In genomic region chr10:80797186-80798149, GRCm38 (mm10) we compare ENCODE assay signal across 8 mouse cellular contexts. TPM values are rescaled to one million over a fixed set of nuclear protein-coding genes. Genes with fewer than 3 reads are reported as not detected.
DNase-seq lines count a peak whose midpoint lies in the region; ATAC-seq and TF ChIP-seq lines count a peak whose summit lies in the region.

No protein-coding gene starts in this region.

- no peak for DNase-seq in heart, adult 2 months
- DNase-seq in heart, postnatal 36 days: no peak
- DNase-seq in embryonic facial prominence, embryonic 14.5 days (ENCODE audit: low spot score): peak; percentile 75
- DNase-seq in kidney, postnatal 14 days: peak; percentile 88
- peak; percentile 82 for DNase-seq in midbrain, postnatal 0 days (ENCODE audit: low spot score)
- DNase-seq in layer of hippocampus, postnatal 10 days (ENCODE audit: low spot score in 2 of 2): no peak
- no peak for DNase-seq in adrenal gland, postnatal 36 days

- TF ChIP-seq EP300 in heart, adult 2 months (IDR thresholded peaks at IDR 0.05; ENCODE audit: insufficient read depth, low read depth, low read length): no peak

- no peak for TF ChIP-seq POLR2A in heart, adult 2 months (IDR thresholded peaks at IDR 0.05; ENCODE audit: insufficient read depth, low read depth, low read length)

- H3K27ac ChIP-seq in heart, adult 2 months: peak overlapping the region; percentile 99
- H3K27ac ChIP-seq in embryonic facial prominence, embryonic 14.5 days (replicated peaks; ENCODE audit: low read depth, low read length): peak overlapping the region; percentile 96
- H3K27ac ChIP-seq in midbrain, postnatal 0 days (ENCODE audit: low read depth, low read length): peak overlapping the region; percentile 99

- H3K4me3 ChIP-seq in heart, adult 2 months: peak overlapping the region; percentile 100
- H3K4me3 ChIP-seq in C2C12 (ENCODE audit: insufficient read depth, poor library complexity, severe bottlenecking): peak overlapping the region; percentile 99
- H3K4me3 ChIP-seq in embryonic facial prominence, embryonic 14.5 days (ENCODE audit: low read depth, low read length): peak overlapping the region; percentile 83
- peak overlapping the region; percentile 79 for H3K4me3 ChIP-seq in midbrain, postnatal 0 days (ENCODE audit: low read depth, low read length)

- H3K36me3 ChIP-seq in heart, adult 2 months (ENCODE audit: control insufficient read depth, insufficient read depth, low read length): no peaks in the 10 kb centered on the region
- H3K36me3 ChIP-seq in C2C12 (ENCODE audit: control insufficient read depth, insufficient read depth): peaks cover 76% of the 10 kb centered on the region
- peaks cover 70% of the 10 kb centered on the region for H3K36me3 ChIP-seq in embryonic facial prominence, embryonic 14.5 days (ENCODE audit: control insufficient read depth, insufficient read depth, low read length)
- H3K36me3 ChIP-seq in midbrain, postnatal 0 days (ENCODE audit: insufficient read depth, low read length): peaks cover 46% of the 10 kb centered on the region

- peak overlapping the region; percentile 92 for H3K4me2 ChIP-seq in embryonic facial prominence, embryonic 14.5 days (ENCODE audit: low read depth, low read length)
- H3K4me2 ChIP-seq in midbrain, postnatal 0 days (ENCODE audit: low read depth, low read length, poor library complexity, severe bottlenecking): peak overlapping the region; percentile 94

- H3K79me3 ChIP-seq in C2C12 (ENCODE audit: low read depth): peaks cover 53% of the 10 kb centered on the region

- peaks cover 9% of the 10 kb centered on the region for H3K4me1 ChIP-seq in heart, adult 2 months (ENCODE audit: control insufficient read depth, insufficient read depth, low read length)
- peaks cover 16% of the 10 kb centered on the region for H3K4me1 ChIP-seq in embryonic facial prominence, embryonic 14.5 days (ENCODE audit: control insufficient read depth, insufficient read depth, low read length)
- peaks cover 14% of the 10 kb centered on the region for H3K4me1 ChIP-seq in midbrain, postnatal 0 days (ENCODE audit: insufficient read depth, low read length)

- 2% methylated on average over 59 of the region's 59 CpGs for WGBS in heart, adult 2 months
- 2% methylated on average over 42 of the region's 59 CpGs for WGBS in embryonic facial prominence, embryonic 14.5 days
- 3% methylated on average over 54 of the region's 59 CpGs for WGBS in midbrain, postnatal 0 days

- intact Hi-C loops in heart, adult 2 months (cut with DNase I): loop anchor here (2.0 kb wide), 3 partner anchors 29 to 613 kb away; partner anchors contain the start of gene Oaz1
- intact Hi-C loops in heart, postnatal 36 days (cut with DNase I): no loop called here

- TF ChIP-seq CTCF in heart, adult 2 months (IDR thresholded peaks at IDR 0.05): no peak
- TF ChIP-seq CTCF in C2C12 (IDR thresholded peaks at IDR 0.05; ENCODE audit: control insufficient read depth, insufficient read depth, insufficient read length): no peak
- TF ChIP-seq CTCF in midbrain, postnatal 0 days (IDR thresholded peaks at IDR 0.05): no peak

- peak; percentile 65 for ATAC-seq in embryonic facial prominence, embryonic 14.5 days (ENCODE audit: low read depth)
- peak; percentile 73 for ATAC-seq in midbrain, postnatal 0 days (ENCODE audit: low FRiP score)

- peaks cover 6% of the 10 kb centered on the region for H3K79me2 ChIP-seq in heart, adult 2 months (replicated peaks; ENCODE audit: control insufficient read depth, insufficient read depth, low read length)
- H3K79me2 ChIP-seq in C2C12 (ENCODE audit: control insufficient read depth, insufficient read depth): peaks cover 74% of the 10 kb centered on the region

- peak overlapping the region; percentile 86 for H3ac ChIP-seq in C2C12 (ENCODE audit: control insufficient read depth, insufficient read length, low read depth)

- peak overlapping the region; percentile 90 for H3K9ac ChIP-seq in heart, adult 2 months (ENCODE audit: low read depth, low read length)
- H3K9ac ChIP-seq in embryonic facial prominence, embryonic 14.5 days (ENCODE audit: low read depth, low read length): peak overlapping the region; percentile 98
- peak overlapping the region; percentile 99 for H3K9ac ChIP-seq in midbrain, postnatal 0 days (replicated peaks; ENCODE audit: low read length, poor library complexity, severe bottlenecking)

- H3K27me3 ChIP-seq in heart, adult 2 months (ENCODE audit: control insufficient read depth, insufficient read depth, low read length): no peaks in the 10 kb centered on the region
- H3K27me3 ChIP-seq in C2C12 (ENCODE audit: control insufficient read depth, insufficient read depth, insufficient read length): no peaks in the 10 kb centered on the region
- no peaks in the 10 kb centered on the region for H3K27me3 ChIP-seq in embryonic facial prominence, embryonic 14.5 days (replicated peaks; ENCODE audit: control insufficient read depth, insufficient read depth, low read length)
- no peaks in the 10 kb centered on the region for H3K27me3 ChIP-seq in midbrain, postnatal 0 days (ENCODE audit: insufficient read depth, low read length)

- H3K9me3 ChIP-seq in embryonic facial prominence, embryonic 14.5 days (ENCODE audit: control insufficient read depth, low read length): no peaks in the 10 kb centered on the region
- H3K9me3 ChIP-seq in midbrain, postnatal 0 days (ENCODE audit: low read length): no peaks in the 10 kb centered on the region

TF ChIP-seq in C2C12, 6 proteins besides CTCF, POLR2A, EP300 and RAD21:
- no peak for TF ChIP-seq MAX (IDR thresholded peaks at IDR 0.05)

RNA-seq across cellular contexts. Expression of gene Sf3a2, which starts 0.5 kb away (rescaled TPM):
- total RNA-seq in heart, adult 2 months (2021): 10 to 100 TPM; 27.3 to 30.4 TPM
- polyA plus RNA-seq in heart, adult 2 months (2012; rRNA removed): 18.4 and 19.7 TPM in 2 replicates
- 10 to 100 TPM; 29.5 to 29.7 TPM for total RNA-seq in heart, postnatal 36 days (2021)
- polyA plus RNA-seq in C2C12 (2012; fragmentation: generic; extraction: Trizol): 106 TPM
- polyA plus RNA-seq in embryonic facial prominence, embryonic 14.5 days (2014; fragmentation: Nextera tagmentation; extraction: Ambion mirVana): 69.6 TPM in 2 replicates
- total RNA-seq in midbrain, postnatal 0 days (2014; rRNA removed): 18.3 and 34.2 TPM in 2 replicates
- polyA plus RNA-seq in midbrain, postnatal 0 days (2015; fragmentation: Nextera tagmentation; extraction: Ambion mirVana): 61.5 and 64.3 TPM in 2 replicates
- 10 to 100 TPM; 42.9 to 45.3 TPM for total RNA-seq in layer of hippocampus, postnatal 10 days (2021)
- 10 to 100 TPM; 51.4 to 55.6 TPM for total RNA-seq in adrenal gland, postnatal 36 days (2021)

RNA-seq across cellular contexts. Expression of gene Plekhj1, which starts 1.0 kb away (rescaled TPM):
- 10 to 100 TPM; 29.7 to 33.0 TPM for total RNA-seq in heart, adult 2 months (2021)
- polyA plus RNA-seq in heart, adult 2 months (2012; rRNA removed): 28.9 and 33.2 TPM in 2 replicates
- total RNA-seq in heart, postnatal 36 days (2021): 10 to 100 TPM; 29.3 to 31.3 TPM
- 74.8 TPM for polyA plus RNA-seq in C2C12 (2012; fragmentation: generic; extraction: Trizol)
- polyA plus RNA-seq in embryonic facial prominence, embryonic 14.5 days (2014; fragmentation: Nextera tagmentation; extraction: Ambion mirVana): 102 and 111 TPM in 2 replicates
- total RNA-seq in midbrain, postnatal 0 days (2014; rRNA removed): 68.0 and 88.1 TPM in 2 replicates
- 94.1 and 103 TPM in 2 replicates for polyA plus RNA-seq in midbrain, postnatal 0 days (2015; fragmentation: Nextera tagmentation; extraction: Ambion mirVana)
- 10 to 100 TPM; 61.9 to 72.8 TPM for total RNA-seq in layer of hippocampus, postnatal 10 days (2021)
- total RNA-seq in adrenal gland, postnatal 36 days (2021): 10 to 100 TPM; 84.6 to 86.8 TPM

RNA-seq across cellular contexts. Expression of gene Amh, which starts 7.6 kb away (rescaled TPM):
- total RNA-seq in heart, adult 2 months (2021): under 1 TPM; 0.18 TPM
- polyA plus RNA-seq in heart, adult 2 months (2012; rRNA removed): 0.15 and 0.25 TPM in 2 replicates
- under 1 TPM; 0.22 to 0.53 TPM for total RNA-seq in heart, postnatal 36 days (2021)
- polyA plus RNA-seq in C2C12 (2012; fragmentation: generic; extraction: Trizol): 0.87 TPM
- polyA plus RNA-seq in embryonic facial prominence, embryonic 14.5 days (2014; fragmentation: Nextera tagmentation; extraction: Ambion mirVana): 0.13 TPM in 1 of 2 replicates, not detected in the other
- 0.82 and 2.9 TPM in 2 replicates for total RNA-seq in midbrain, postnatal 0 days (2014; rRNA removed)
- polyA plus RNA-seq in midbrain, postnatal 0 days (2015; fragmentation: Nextera tagmentation; extraction: Ambion mirVana): not detected in 2 replicates
- 1 to 10 TPM; 2.1 to 2.5 TPM for total RNA-seq in layer of hippocampus, postnatal 10 days (2021)
- total RNA-seq in adrenal gland, postnatal 36 days (2021): under 1 TPM; 0.40 to 0.83 TPM

RNA-seq across cellular contexts. Expression of gene Jsrp1, which starts 15.8 kb away (rescaled TPM):
- 1 to 10 TPM in 1 of 2 experiments, under 1 TPM in 1; 0.25 to 1.1 TPM for total RNA-seq in heart, adult 2 months (2021)
- polyA plus RNA-seq in heart, adult 2 months (2012; rRNA removed): 0.21 and 0.56 TPM in 2 replicates
- total RNA-seq in heart, postnatal 36 days (2021): under 1 TPM in 1 of 2 experiments, not detected in 1; 0.46 TPM
- polyA plus RNA-seq in C2C12 (2012; fragmentation: generic; extraction: Trizol): 29.2 TPM
- 13.0 and 20.3 TPM in 2 replicates for polyA plus RNA-seq in embryonic facial prominence, embryonic 14.5 days (2014; fragmentation: Nextera tagmentation; extraction: Ambion mirVana)
- not detected in 2 replicates for total RNA-seq in midbrain, postnatal 0 days (2014; rRNA removed)
- polyA plus RNA-seq in midbrain, postnatal 0 days (2015; fragmentation: Nextera tagmentation; extraction: Ambion mirVana): 0.83 and 1.1 TPM in 2 replicates
- 1 to 10 TPM; 1.4 TPM for total RNA-seq in layer of hippocampus, postnatal 10 days (2021)
- total RNA-seq in adrenal gland, postnatal 36 days (2021): 1 to 10 TPM; 4.7 to 7.2 TPM

RNA-seq across cellular contexts. Expression of gene Oaz1, which starts 29.0 kb away (rescaled TPM):
- 100 to 1,000 TPM; 850 to 914 TPM for total RNA-seq in heart, adult 2 months (2021)
- 1,001 and 1,201 TPM in 2 replicates for polyA plus RNA-seq in heart, adult 2 months (2012; rRNA removed)
- total RNA-seq in heart, postnatal 36 days (2021): 100 to 1,000 TPM; 850 to 884 TPM
- polyA plus RNA-seq in C2C12 (2012; fragmentation: generic; extraction: Trizol): 1,494 TPM
- 1,606 and 1,697 TPM in 2 replicates for polyA plus RNA-seq in embryonic facial prominence, embryonic 14.5 days (2014; fragmentation: Nextera tagmentation; extraction: Ambion mirVana)
- 863 and 928 TPM in 2 replicates for total RNA-seq in midbrain, postnatal 0 days (2014; rRNA removed)
- polyA plus RNA-seq in midbrain, postnatal 0 days (2015; fragmentation: Nextera tagmentation; extraction: Ambion mirVana): 1,039 and 1,193 TPM in 2 replicates
- total RNA-seq in layer of hippocampus, postnatal 10 days (2021): 100 to 1,000 TPM; 399 to 419 TPM
- total RNA-seq in adrenal gland, postnatal 36 days (2021): 1,000 to 10,000 TPM in 1 of 2 experiments, 100 to 1,000 TPM in 1; 923 to 1,039 TPM

Comparison
In these comparisons a context has a peak if more than half of its experiments do, and no peak if none do; other contexts are left out.
1. DNase-seq: peak in embryonic facial prominence, embryonic 14.5 days (single experiment), kidney, postnatal 14 days (single experiment) and midbrain, postnatal 0 days (single experiment); none in heart, adult 2 months (0 of 2), heart, postnatal 36 days (0 of 2), layer of hippocampus, postnatal 10 days (0 of 2) and adrenal gland, postnatal 36 days (0 of 2).
2. Peak in every context shown above with its lines, with median percentiles within 50 percentile points of each other: H3K27ac ChIP-seq, H3K4me3 ChIP-seq and H3K9ac ChIP-seq.